Mouse (Mus musculus) thymus, adult 2 months (tissue): Measurements from ENCODE around the gene Tmem132d. TPM values are rescaled to one million over a fixed set of nuclear protein-coding genes. Genes with fewer than 3 reads are reported as not detected.
"Not testable (repeated sequence)": the region's sequence is repeated elsewhere in the genome, so short reads cannot be mapped to it uniquely, and the experiment has no call there.

Source experiments
- DNase-seq: peaks from one replicate; pipeline ENCODE4 v3.0.0; 2021
- H3K27ac ChIP-seq: fragments of 200-500 bp; 2 replicates; pipeline ENCODE4 v1.5.1; 2012; ENCODE audit warnings: low read length, control low read depth; ENCODE audit not compliant: control insufficient read depth, insufficient read depth
- H3K27me3 ChIP-seq: fragments of 200-500 bp; 2 replicates; pipeline ENCODE4 v1.6.1; 2012; ENCODE audit warnings: mild to moderate bottlenecking, low read length, moderate library complexity, mixed read lengths; ENCODE audit not compliant: control insufficient read depth, insufficient read depth
- H3K36me3 ChIP-seq: fragments of 200-500 bp; 2 replicates; pipeline ENCODE4 v1.6.1; 2012; ENCODE audit warnings: mild to moderate bottlenecking, low read length, moderate library complexity; ENCODE audit not compliant: control insufficient read depth, insufficient read depth
- H3K4me1 ChIP-seq: fragments of 200-500 bp; replicated peaks from 2 replicates; pipeline ENCODE4 v1.6.1; 2012; ENCODE audit warnings: low read length; ENCODE audit not compliant: control insufficient read depth, insufficient read depth
- H3K4me3 ChIP-seq: fragments of 200-500 bp; 2 replicates; pipeline ENCODE4 v1.5.1; 2012; ENCODE audit warnings: mild to moderate bottlenecking, low read length, control low read depth, moderate library complexity; ENCODE audit not compliant: control insufficient read depth, insufficient read depth
- CTCF ChIP-seq: fragments of 200-500 bp; IDR thresholded peaks from 2 replicates; pipeline ENCODE4 v1.5.1; 2012; ENCODE audit warnings: mild to moderate bottlenecking, control low read depth, low read length, moderate library complexity, borderline replicate concordance; ENCODE audit not compliant: control insufficient read depth, poor library complexity, insufficient read depth; ENCODE audit errors: extremely low read depth
- POLR2A ChIP-seq: fragments of 200-500 bp; IDR thresholded peaks from 2 replicates; pipeline ENCODE4 v1.6.1; 2012; ENCODE audit warnings: mild to moderate bottlenecking, low read length, control low read depth, moderate library complexity; ENCODE audit not compliant: control insufficient read depth, poor library complexity, insufficient read depth; ENCODE audit errors: extremely low read depth
- WGBS: fragments of 180-500 bp; shearing (Covaris S2); methylation state at CpG from one replicate; pipeline ENCODE4 v1.1.7; 2018; 5-methylcytosine and 5-hydroxymethylcytosine counted together
- polyA plus RNA-seq: library from polyadenylated mRNA; depleted of rRNA; stranded (reverse); fragments of >200 nt; gene quantifications from 2 replicates; pipeline ENCODE4 v1.2.3, GENCODE M21; 2012; rRNA removed

The Tmem132d gene
- polyA plus RNA-seq, 1 experiment, result 0.07 TPM

GRCm38 (mm10) chr5:127751262-127751975 is 681.5 kb downstream of the Tmem132d start:
- DNase-seq, result no peak
- Histone ChIP-seq H3K27ac (no peak overlapping the region), H3K36me3 (no peaks in the 10 kb centered on the region), H3K4me1 (no peaks in the 10 kb centered on the region), H3K27me3 (no peaks in the 10 kb centered on the region), H3K4me3 (no peak overlapping the region)
- no peak for TF ChIP-seq POLR2A
- TF ChIP-seq CTCF, result no peak
- WGBS, result 45% methylated on average over 20 of the region's 20 CpGs

- H3K4me1 ChIP-seq, H3K27me3 ChIP-seq, H3K36me3 ChIP-seq, DNase-seq, H3K4me3 ChIP-seq, H3K27ac ChIP-seq: not testable (repeated sequence)
- WGBS, result 89% methylated on average over 3 of the region's 3 CpGs
These were observed 683.3 kb downstream of the Tmem132d start for GRCm38 (mm10) chr5:127749540-127749939.

GRCm38 (mm10) chr5:127741331-127741730 is 691.5 kb downstream of the Tmem132d start:
- Histone ChIP-seq H3K27me3 (no peaks in the 10 kb centered on the region), H3K4me3 (no peak overlapping the region), H3K36me3 (no peaks in the 10 kb centered on the region), H3K27ac (no peak overlapping the region), H3K4me1 (no peaks in the 10 kb centered on the region)
- no peak for DNase-seq
- WGBS, result 88% methylated on average over 16 of the region's 16 CpGs
- TF ChIP-seq POLR2A, result no peak
- no peak for TF ChIP-seq CTCF

Other genes with a start within 250 kb of the Tmem132d start
- 6.1 and 6.9 TPM in 2 replicates for gene Fzd10, start 167.8 kb upstream of the Tmem132d start, polyA plus RNA-seq